Mouse (Mus musculus) cerebellum, postnatal 36 days (tissue): ENCODE results near the gene Gpr4.

ENCODE experiments used
- DNase-seq, 2 experiments: peaks; one replicate each; pipeline ENCODE4 v3.0.0; 2021 to 2022; ENCODE audit warnings: mixed read lengths in 2 of 2

Gpr4 gene

GRCm38 (mm10) chr7:19211996-19212755, at the start of gene Gpr4:
Gene Gpr4, plus strand, starts transcription at chr7:19212538.
- no peak for DNase-seq

GRCm38 (mm10) chr7:19162928-19163327, 49.4 kb upstream of the Gpr4 start:
- no peak for DNase-seq

- DNase-seq = no peak
Observed at GRCm38 (mm10) chr7:19163752-19164151, 48.6 kb upstream of the Gpr4 start.

GRCm38 (mm10) chr7:19164189-19164588, 48.1 kb upstream of the Gpr4 start:
- DNase-seq = no peak

- no peak for DNase-seq
Observed at GRCm38 (mm10) chr7:19164978-19165377, 47.4 kb upstream of the Gpr4 start.

- DNase-seq = no peak
Observed at GRCm38 (mm10) chr7:19165656-19166423, 46.5 kb upstream of the Gpr4 start, which contains the start of gene Gipr. Gene Gipr, minus strand, starts transcription at chr7:19166127.

- DNase-seq = no peak
Observed at GRCm38 (mm10) chr7:19166990-19167389, 45.3 kb upstream of the Gpr4 start.

- no peak for DNase-seq
Observed at GRCm38 (mm10) chr7:19169506-19169905, 42.8 kb upstream of the Gpr4 start.

GRCm38 (mm10) chr7:19170142-19170541, 42.2 kb upstream of the Gpr4 start:
- DNase-seq = no peak

GRCm38 (mm10) chr7:19171831-19172230, 40.5 kb upstream of the Gpr4 start:
- peak in 1 of 2 experiments; percentile 38 for DNase-seq

- peak; percentile 63 to 73 for DNase-seq
Observed at GRCm38 (mm10) chr7:19172874-19173273, 39.5 kb upstream of the Gpr4 start.

- peak; percentile 71 to 77 for DNase-seq
Observed at GRCm38 (mm10) chr7:19175708-19176515, 36.4 kb upstream of the Gpr4 start, which contains the start of gene Eml2. Gene Eml2, plus strand, starts transcription at chr7:19176421.

- DNase-seq = no peak
Observed at GRCm38 (mm10) chr7:19176516-19176947, 35.8 kb upstream of the Gpr4 start.

GRCm38 (mm10) chr7:19177216-19177615, 35.1 kb upstream of the Gpr4 start:
- no peak for DNase-seq

- DNase-seq = peak in 1 of 2 experiments; percentile 38
Observed at GRCm38 (mm10) chr7:19178035-19178434, 34.3 kb upstream of the Gpr4 start.

GRCm38 (mm10) chr7:19178443-19179092, 33.8 kb upstream of the Gpr4 start:
- DNase-seq = peak; percentile 86 to 88

GRCm38 (mm10) chr7:19179173-19179572, 33.2 kb upstream of the Gpr4 start:
- DNase-seq = peak in 1 of 2 experiments; percentile 48

GRCm38 (mm10) chr7:19179936-19180335, 32.4 kb upstream of the Gpr4 start:
- no peak for DNase-seq

- DNase-seq = no peak
Observed at GRCm38 (mm10) chr7:19180862-19181429, 31.4 kb upstream of the Gpr4 start.

GRCm38 (mm10) chr7:19184250-19184649, 28.1 kb upstream of the Gpr4 start:
- no peak for DNase-seq

- DNase-seq = no peak
Observed at GRCm38 (mm10) chr7:19184758-19185157, 27.6 kb upstream of the Gpr4 start.

GRCm38 (mm10) chr7:19194676-19195075, 17.7 kb upstream of the Gpr4 start:
- no peak for DNase-seq
